Mouse (Mus musculus) frontal cortex, adult 2 months (tissue): ENCODE results near the gene Mpp4. TPM values are rescaled to one million over a fixed set of nuclear protein-coding genes. Genes with fewer than 3 reads are reported as not detected.

Source experiments
- DNase-seq, 2 experiments: peaks; one replicate each; pipeline ENCODE4 v3.0.0; 2022; ENCODE audit warnings: low spot score in 1 of 2; ENCODE audit errors: extremely low spot score in 1 of 2
- polyA plus RNA-seq: library from polyadenylated mRNA; depleted of rRNA; stranded (reverse); fragments of >200 nt; gene quantifications from 2 replicates; pipeline ENCODE4 v1.2.3, GENCODE M21; 2012; rRNA removed

The Mpp4 gene
- polyA plus RNA-seq, result 1.5 and 2.5 TPM in 2 replicates

GRCm38 (mm10) chr1:59163030-59163461, at the start of gene Mpp4:
Gene Mpp4, minus strand, starts transcription at chr1:59163389.
- peak; percentile 72 to 88 for DNase-seq

GRCm38 (mm10) chr1:59212951-59213350, 49.8 kb upstream of the Mpp4 start:
- no peak for DNase-seq

GRCm38 (mm10) chr1:59212076-59212779, 49.0 kb upstream of the Mpp4 start:
- DNase-seq, result no peak

- no peak for DNase-seq
These were observed 48.5 kb upstream of the Mpp4 start for GRCm38 (mm10) chr1:59211651-59212050.

- no peak for DNase-seq
These were observed 45.1 kb upstream of the Mpp4 start for GRCm38 (mm10) chr1:59208331-59208730.

GRCm38 (mm10) chr1:59204489-59204888, 41.3 kb upstream of the Mpp4 start:
- no peak for DNase-seq

- DNase-seq, result no peak
These were observed 39.2 kb upstream of the Mpp4 start for GRCm38 (mm10) chr1:59202367-59202766.

- DNase-seq, result no peak
These were observed 38.4 kb upstream of the Mpp4 start for GRCm38 (mm10) chr1:59201561-59201960.

- DNase-seq, result no peak
These were observed 37.8 kb upstream of the Mpp4 start for GRCm38 (mm10) chr1:59200960-59201359.

- no peak for DNase-seq
These were observed 31.8 kb upstream of the Mpp4 start for GRCm38 (mm10) chr1:59194979-59195378.

GRCm38 (mm10) chr1:59187786-59188185, 24.6 kb upstream of the Mpp4 start:
- no peak for DNase-seq

GRCm38 (mm10) chr1:59186317-59186716, 23.1 kb upstream of the Mpp4 start:
- DNase-seq, result no peak

GRCm38 (mm10) chr1:59185410-59185809, 22.2 kb upstream of the Mpp4 start:
- DNase-seq, result no peak

- DNase-seq, result no peak
These were observed 19.9 kb upstream of the Mpp4 start for GRCm38 (mm10) chr1:59183045-59183444.

GRCm38 (mm10) chr1:59182373-59182772, 19.2 kb upstream of the Mpp4 start:
- no peak for DNase-seq

- no peak for DNase-seq
These were observed 16.8 kb upstream of the Mpp4 start for GRCm38 (mm10) chr1:59180003-59180402.

- DNase-seq, result no peak
These were observed 15.2 kb upstream of the Mpp4 start for GRCm38 (mm10) chr1:59178401-59178800.

- DNase-seq, result no peak
These were observed 11.6 kb upstream of the Mpp4 start for GRCm38 (mm10) chr1:59174514-59175373.

GRCm38 (mm10) chr1:59173023-59173422, 9.8 kb upstream of the Mpp4 start:
- no peak for DNase-seq

- no peak for DNase-seq
These were observed 8.7 kb upstream of the Mpp4 start for GRCm38 (mm10) chr1:59171875-59172274.

GRCm38 (mm10) chr1:59170290-59170689, 7.1 kb upstream of the Mpp4 start:
- peak in 1 of 2 experiments; percentile 13 for DNase-seq

- no peak for DNase-seq
These were observed 6.4 kb upstream of the Mpp4 start for GRCm38 (mm10) chr1:59169586-59169985.
